In genomic region chr4:142098303-142098702, GRCm38 (mm10) we compare ENCODE assay signal across 8 mouse cellular contexts. TPM values are rescaled to one million over a fixed set of nuclear protein-coding genes. Genes with fewer than 3 reads are reported as not detected.
DNase-seq lines count a peak whose midpoint lies in the region; ATAC-seq and TF ChIP-seq lines count a peak whose summit lies in the region.

No protein-coding gene starts in this region.

- peak; percentile 68 for DNase-seq in ES-E14 (ENCODE audit: low read depth, low spot score)
- peak; percentile 77 for DNase-seq in cerebellum, adult 11 months
- peak; percentile 93 for DNase-seq in kidney, postnatal 4 days
- peak; percentile 30 for DNase-seq in testis, postnatal 14 days (ENCODE audit: low spot score)

- H3K4me1 ChIP-seq in ES-E14 (ENCODE audit: control insufficient read depth in 2 of 2, insufficient read depth in 2 of 2, low read length in 2 of 2, poor library complexity in 1 of 2) = peaks cover 0 to 5% of the 10 kb centered on the region in 2 experiments; a peak in 3 of 4 replicates
- H3K4me1 ChIP-seq in forebrain, embryonic 13.5 days = peaks cover 6% of the 10 kb centered on the region
- H3K4me1 ChIP-seq in heart, embryonic 15.5 days (replicated peaks) = peaks cover 29% of the 10 kb centered on the region
- H3K4me1 ChIP-seq in liver, embryonic 15.5 days (replicated peaks) = peaks cover 5% of the 10 kb centered on the region
- peaks cover 14% of the 10 kb centered on the region for H3K4me1 ChIP-seq in neural tube, embryonic 15.5 days

- no peaks in the 10 kb centered on the region for H3K9me3 ChIP-seq in ES-E14 (ENCODE audit: control insufficient read depth, insufficient read depth, low read depth, low read length)
- H3K9me3 ChIP-seq in forebrain, embryonic 13.5 days (replicated peaks) = no peaks in the 10 kb centered on the region
- no peaks in the 10 kb centered on the region for H3K9me3 ChIP-seq in heart, embryonic 15.5 days (replicated peaks)
- no peaks in the 10 kb centered on the region for H3K9me3 ChIP-seq in liver, embryonic 15.5 days (replicated peaks)
- no peaks in the 10 kb centered on the region for H3K9me3 ChIP-seq in neural tube, embryonic 15.5 days (replicated peaks)

- WGBS in forebrain, embryonic 13.5 days = 29% methylated on average over 8 of the region's 8 CpGs
- 10% methylated on average over 8 of the region's 8 CpGs for WGBS in heart, embryonic 15.5 days
- 8% methylated on average over 8 of the region's 8 CpGs for WGBS in liver, embryonic 15.5 days (ENCODE audit: insufficient replicate concordance)
- 24% methylated on average over 8 of the region's 8 CpGs for WGBS in neural tube, embryonic 15.5 days

- peak; percentile 44 for ATAC-seq in forebrain, embryonic 13.5 days
- 0 out of 2 replicates have a peak, but pooled peaks have one; percentile 24 for ATAC-seq in heart, embryonic 15.5 days (replicated peaks; ENCODE audit: insufficient number of reproducible peaks, insufficient read depth, low FRiP score, low read depth)
- ATAC-seq in liver, embryonic 15.5 days (ENCODE audit: insufficient read depth) = no peak
- peak; percentile 54; the same call in 1 of the 2 replicates for ATAC-seq in neural tube, embryonic 15.5 days (ENCODE audit: low FRiP score)

- no peak overlapping the region for H3K9ac ChIP-seq in ES-E14 (ENCODE audit: insufficient read depth, low read depth, low read length, poor library complexity, severe bottlenecking)
- no peak overlapping the region for H3K9ac ChIP-seq in forebrain, embryonic 13.5 days
- 0 out of 2 replicates have a peak overlapping the region, but pooled peaks have one; percentile 12 for H3K9ac ChIP-seq in heart, embryonic 15.5 days
- H3K9ac ChIP-seq in liver, embryonic 15.5 days = no peak overlapping the region
- H3K9ac ChIP-seq in neural tube, embryonic 15.5 days (replicated peaks) = no peak overlapping the region

- H3K36me3 ChIP-seq in ES-E14 (ENCODE audit: control insufficient read depth, insufficient read depth, low read length, poor library complexity, severe bottlenecking) = no peaks in the 10 kb centered on the region
- H3K36me3 ChIP-seq in forebrain, embryonic 13.5 days (ENCODE audit: poor library complexity, severe bottlenecking) = no peaks in the 10 kb centered on the region
- no peaks in the 10 kb centered on the region for H3K36me3 ChIP-seq in heart, embryonic 15.5 days
- no peaks in the 10 kb centered on the region for H3K36me3 ChIP-seq in liver, embryonic 15.5 days (replicated peaks)
- no peaks in the 10 kb centered on the region for H3K36me3 ChIP-seq in neural tube, embryonic 15.5 days

- H3K4me3 ChIP-seq in ES-E14 (ENCODE audit: insufficient read depth in 1 of 2, low read depth in 1 of 2, low read length in 2 of 2, poor library complexity in 1 of 2, severe bottlenecking in 1 of 2) = no peak overlapping the region
- no peak overlapping the region for H3K4me3 ChIP-seq in forebrain, embryonic 13.5 days
- H3K4me3 ChIP-seq in heart, embryonic 15.5 days = no peak overlapping the region
- H3K4me3 ChIP-seq in liver, embryonic 15.5 days (replicated peaks) = no peak overlapping the region
- no peak overlapping the region for H3K4me3 ChIP-seq in neural tube, embryonic 15.5 days (replicated peaks)

- in situ Hi-C loops in ES-E14 (cut with MboI; ENCODE audit: low sequenced_read_pairs in 2 of 2, unreplicated experiment in 2 of 2) = loop anchor here in 1 of 2 experiments (10.0 kb wide), 1 partner anchor 94 kb away; no protein-coding TSS in a partner anchor

- H3K4me2 ChIP-seq in forebrain, embryonic 13.5 days = no peak overlapping the region
- peak overlapping the region; percentile 49 for H3K4me2 ChIP-seq in heart, embryonic 15.5 days
- H3K4me2 ChIP-seq in liver, embryonic 15.5 days = peak overlapping the region; percentile 49
- H3K4me2 ChIP-seq in neural tube, embryonic 15.5 days = peak overlapping the region; percentile 24

- no peaks in the 10 kb centered on the region for H3K27me3 ChIP-seq in forebrain, embryonic 13.5 days
- H3K27me3 ChIP-seq in heart, embryonic 15.5 days = no peaks in the 10 kb centered on the region; the same call in 1 of the 2 replicates
- H3K27me3 ChIP-seq in liver, embryonic 15.5 days = no peaks in the 10 kb centered on the region
- no peaks in the 10 kb centered on the region for H3K27me3 ChIP-seq in neural tube, embryonic 15.5 days (replicated peaks)

- no peak overlapping the region for H3K27ac ChIP-seq in ES-E14 (ENCODE audit: insufficient read depth, low read depth, low read length, poor library complexity, severe bottlenecking)
- H3K27ac ChIP-seq in forebrain, embryonic 13.5 days = no peak overlapping the region
- no peak overlapping the region for H3K27ac ChIP-seq in heart, embryonic 15.5 days
- H3K27ac ChIP-seq in liver, embryonic 15.5 days (replicated peaks) = 0 out of 2 replicates have a peak overlapping the region, but pooled peaks have one; percentile 33
- H3K27ac ChIP-seq in neural tube, embryonic 15.5 days (replicated peaks) = no peak overlapping the region

TF ChIP-seq in ES-E14, 5 proteins besides CTCF, POLR2A, EP300 and RAD21:
- peak; percentile 96 for TF ChIP-seq ZC3H11A (IDR thresholded peaks at IDR 0.05; ENCODE audit: borderline replicate concordance, low read depth, low read length)
- no peak for TF ChIP-seq ZNF384 (IDR thresholded peaks at IDR 0.05; ENCODE audit: low read depth, low read length)

RNA-seq across cellular contexts. Expression of gene Tmem51, which starts 14.2 kb away (rescaled TPM):
- 13.6 and 24.0 TPM in 2 replicates for total RNA-seq in ES-E14 (2012; rRNA removed)
- polyA plus RNA-seq in forebrain, embryonic 13.5 days (2015; fragmentation: Nextera tagmentation; extraction: Ambion mirVana) = 3.4 and 4.5 TPM in 2 replicates
- polyA plus RNA-seq in heart, embryonic 15.5 days (2015; fragmentation: Nextera tagmentation; extraction: Ambion mirVana) = 36.7 and 40.7 TPM in 2 replicates
- polyA plus RNA-seq in liver, embryonic 15.5 days (2015; fragmentation: Nextera tagmentation; extraction: Ambion mirVana) = 16.2 and 17.6 TPM in 2 replicates
- 5.9 and 11.0 TPM in 2 replicates for polyA plus RNA-seq in neural tube, embryonic 15.5 days (2015; fragmentation: Nextera tagmentation; extraction: Ambion mirVana)

Comparison
In these comparisons a context has a peak if more than half of its experiments do, and no peak if none do; other contexts are left out.
1. DNase-seq: peak in every context shown above with its lines; median percentile 93 in kidney, postnatal 4 days; 77 in cerebellum, adult 11 months; 68 in ES-E14; 30 in testis, postnatal 14 days.